Mouse (Mus musculus): ENCODE measurements around the gene Jmjd8. TPM values are rescaled to one million over a fixed set of nuclear protein-coding genes. Genes with fewer than 3 reads are reported as not detected.
A peak's percentile ranks its signal among the peaks of the same experiment; 100 is the strongest.

Gene Jmjd8
- polyA plus RNA-seq, 1 experiment: 65.8 TPM

GRCm38 (mm10) chr17:25825311-25825710, 3.4 kb upstream of the Jmjd8 start:
- peaks cover 17% of the 10 kb centered on the region for H3K4me1 ChIP-seq (ENCODE audit: control insufficient read depth, insufficient read depth, low read length)
- 81% methylated on average over 6 of the region's 6 CpGs for WGBS

GRCm38 (mm10) chr17:25825984-25826570, 2.6 kb upstream of the Jmjd8 start:
- Histone ChIP-seq H3K27me3 (ENCODE audit: control insufficient read depth, insufficient read depth, low read length) (no peaks in the 10 kb centered on the region), H3K4me1 (ENCODE audit: control insufficient read depth, insufficient read depth, low read length) (peaks cover 24% of the 10 kb centered on the region), H3K4me3 (replicated peaks; ENCODE audit: insufficient read depth, low read depth, low read length) (no peak overlapping the region), H3K27ac (ENCODE audit: insufficient read depth, low read length) (no peak overlapping the region)
- WGBS: 90% methylated on average over 27 of the region's 27 CpGs
- DNase-seq: no peak
- no peak for TF ChIP-seq POLR2A (IDR thresholded peaks at IDR 0.05; ENCODE audit: borderline replicate concordance, insufficient read depth, low read length)
- TF ChIP-seq CTCF (IDR thresholded peaks at IDR 0.05; ENCODE audit: borderline replicate concordance, insufficient read depth, low read depth, low read length): no peak

More at GRCm38 (mm10) chr17:25825311-25825710, 3.4 kb upstream of the Jmjd8 start:
- H3K27ac ChIP-seq (ENCODE audit: insufficient read depth, low read length): no peak overlapping the region
- H3K27me3 ChIP-seq (ENCODE audit: control insufficient read depth, insufficient read depth, low read length): no peaks in the 10 kb centered on the region
- no peak overlapping the region for H3K4me3 ChIP-seq (replicated peaks; ENCODE audit: insufficient read depth, low read depth, low read length)
- TF ChIP-seq CTCF (IDR thresholded peaks at IDR 0.05; ENCODE audit: borderline replicate concordance, insufficient read depth, low read depth, low read length) (no peak), POLR2A (IDR thresholded peaks at IDR 0.05; ENCODE audit: borderline replicate concordance, insufficient read depth, low read length) (no peak)
- DNase-seq: no peak

DNA sequence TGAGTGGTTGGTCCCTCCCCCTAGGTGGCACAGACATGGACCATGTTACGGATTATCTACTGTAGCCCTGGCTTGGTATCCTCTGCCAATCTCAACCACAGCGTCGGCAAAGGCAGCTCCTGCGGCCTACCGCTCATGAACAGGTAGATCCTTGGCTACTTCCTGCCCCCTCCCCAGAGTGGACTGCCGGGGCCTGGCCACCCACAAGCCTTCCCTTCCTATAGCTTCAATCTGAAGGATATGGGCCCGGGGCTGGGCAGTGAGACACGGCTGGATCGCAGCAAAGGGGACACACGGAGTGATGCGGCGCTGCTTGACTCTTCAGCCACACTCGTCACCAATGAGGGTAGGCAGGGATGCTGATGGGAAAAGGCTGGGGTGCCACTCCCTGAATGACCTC, 1.7 kb upstream of the Jmjd8 start:
- peaks cover 33% of the 10 kb centered on the region for H3K4me1 ChIP-seq (ENCODE audit: control insufficient read depth, insufficient read depth, low read length)
- no peak overlapping the region for H3K4me3 ChIP-seq (replicated peaks; ENCODE audit: insufficient read depth, low read depth, low read length)
- no peak for DNase-seq
- H3K27ac ChIP-seq (ENCODE audit: insufficient read depth, low read length): no peak overlapping the region
- no peaks in the 10 kb centered on the region for H3K27me3 ChIP-seq (ENCODE audit: control insufficient read depth, insufficient read depth, low read length)
- TF ChIP-seq CTCF (IDR thresholded peaks at IDR 0.05; ENCODE audit: borderline replicate concordance, insufficient read depth, low read depth, low read length) (no peak), POLR2A (IDR thresholded peaks at IDR 0.05; ENCODE audit: borderline replicate concordance, insufficient read depth, low read length) (no peak)
- 92% methylated on average over 13 of the region's 13 CpGs for WGBS

GRCm38 (mm10) chr17:25827546-25828222, 983 bp upstream of the Jmjd8 start:
- no peak for TF ChIP-seq POLR2A (IDR thresholded peaks at IDR 0.05; ENCODE audit: borderline replicate concordance, insufficient read depth, low read length)
- TF ChIP-seq CTCF (IDR thresholded peaks at IDR 0.05; ENCODE audit: borderline replicate concordance, insufficient read depth, low read depth, low read length): no peak
- no peak for DNase-seq
- Histone ChIP-seq H3K27ac (ENCODE audit: insufficient read depth, low read length) (no peak overlapping the region), H3K4me1 (ENCODE audit: control insufficient read depth, insufficient read depth, low read length) (peaks cover 33% of the 10 kb centered on the region), H3K27me3 (ENCODE audit: control insufficient read depth, insufficient read depth, low read length) (no peaks in the 10 kb centered on the region), H3K4me3 (replicated peaks; ENCODE audit: insufficient read depth, low read depth, low read length) (no peak overlapping the region)
- 76% methylated on average over 22 of the region's 22 CpGs for whole genome bisulfite sequencing

- DNase-seq: no peak
- H3K4me1 ChIP-seq (ENCODE audit: control insufficient read depth, insufficient read depth, low read length): peaks cover 33% of the 10 kb centered on the region
These were observed 458 bp upstream of the Jmjd8 start for GRCm38 (mm10) chr17:25828223-25828594.

GRCm38 (mm10) chr17:25829558-25830017, 921 bp downstream of the Jmjd8 start:
- Histone ChIP-seq H3K4me3 (replicated peaks; ENCODE audit: insufficient read depth, low read depth, low read length) (peak overlapping the region; percentile 92), H3K27ac (ENCODE audit: insufficient read depth, low read length) (no peak overlapping the region), H3K27me3 (ENCODE audit: control insufficient read depth, insufficient read depth, low read length) (no peaks in the 10 kb centered on the region), H3K4me1 (ENCODE audit: control insufficient read depth, insufficient read depth, low read length) (peaks cover 32% of the 10 kb centered on the region)
- no peak for DNase-seq
- TF ChIP-seq CTCF (IDR thresholded peaks at IDR 0.05; ENCODE audit: borderline replicate concordance, insufficient read depth, low read depth, low read length) (no peak), POLR2A (IDR thresholded peaks at IDR 0.05; ENCODE audit: borderline replicate concordance, insufficient read depth, low read length) (peak; percentile 22; the same call in 1 of the 2 replicates)
- 16% methylated on average over 8 of the region's 8 CpGs for WGBS

More at GRCm38 (mm10) chr17:25828223-25828594, 458 bp upstream of the Jmjd8 start:
- Histone ChIP-seq H3K27ac (ENCODE audit: insufficient read depth, low read length) (peak overlapping the region; percentile 6; the same call in 1 of the 2 replicates), H3K27me3 (ENCODE audit: control insufficient read depth, insufficient read depth, low read length) (no peaks in the 10 kb centered on the region), H3K4me3 (replicated peaks; ENCODE audit: insufficient read depth, low read depth, low read length) (peak overlapping the region; percentile 92)
- TF ChIP-seq POLR2A (IDR thresholded peaks at IDR 0.05; ENCODE audit: borderline replicate concordance, insufficient read depth, low read length) (no peak), CTCF (IDR thresholded peaks at IDR 0.05; ENCODE audit: borderline replicate concordance, insufficient read depth, low read depth, low read length) (no peak)
- 66% methylated on average over 8 of the region's 8 CpGs for WGBS

DNA sequence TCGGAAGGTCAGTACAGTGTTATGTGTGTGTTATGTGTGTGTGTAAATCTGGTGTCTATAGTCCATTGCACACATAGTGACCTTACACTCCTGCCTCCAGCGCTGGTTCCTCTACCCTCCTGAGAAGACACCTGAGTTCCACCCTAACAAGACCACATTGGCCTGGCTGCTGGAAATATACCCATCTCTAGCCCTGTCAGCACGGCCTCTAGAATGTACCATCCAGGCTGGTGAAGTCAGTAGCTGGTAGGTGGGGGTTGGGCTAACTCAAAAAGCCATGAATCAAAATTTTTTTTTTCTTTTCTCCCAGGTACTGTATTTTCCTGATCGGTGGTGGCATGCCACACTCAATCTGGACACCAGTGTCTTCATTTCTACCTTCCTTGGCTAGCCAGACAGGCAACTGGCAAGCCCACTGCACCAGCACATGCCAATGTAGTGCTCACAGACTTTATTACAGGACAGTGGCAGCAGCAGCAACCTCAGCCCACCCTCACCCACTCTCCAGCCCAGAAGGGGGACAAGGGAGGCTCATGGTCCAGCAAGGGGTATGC, 1.6 kb downstream of the Jmjd8 start:
- no peaks in the 10 kb centered on the region for H3K27me3 ChIP-seq (ENCODE audit: control insufficient read depth, insufficient read depth, low read length)
- DNase-seq: no peak
- no peak overlapping the region for H3K27ac ChIP-seq (ENCODE audit: insufficient read depth, low read length)
- WGBS: 80% methylated on average over 4 of the region's 4 CpGs
- H3K4me1 ChIP-seq (ENCODE audit: control insufficient read depth, insufficient read depth, low read length): peaks cover 39% of the 10 kb centered on the region
- TF ChIP-seq CTCF (IDR thresholded peaks at IDR 0.05; ENCODE audit: borderline replicate concordance, insufficient read depth, low read depth, low read length) (no peak), POLR2A (IDR thresholded peaks at IDR 0.05; ENCODE audit: borderline replicate concordance, insufficient read depth, low read length) (no peak)
- H3K4me3 ChIP-seq (replicated peaks; ENCODE audit: insufficient read depth, low read depth, low read length): no peak overlapping the region

Measured in cerebellum, adult 2 months (tissue).